Mouse (Mus musculus) adrenal gland, postnatal 25 days (tissue): Measurements from ENCODE around the gene Sox6. TPM values are rescaled to one million over a fixed set of nuclear protein-coding genes. Genes with fewer than 3 reads are reported as not detected.

Source experiments
- DNase-seq: peaks from one replicate; pipeline ENCODE4 v3.0.0; 2021; ENCODE audit warnings: mixed read lengths
- total RNA-seq: library from RNA; stranded (reverse); gene quantifications from 2 replicates; pipeline ENCODE4 v1.2.3, GENCODE M21; 2021

Gene Sox6
- total RNA-seq, 1 experiment from 2014 or later = 16.0 TPM

DNA sequence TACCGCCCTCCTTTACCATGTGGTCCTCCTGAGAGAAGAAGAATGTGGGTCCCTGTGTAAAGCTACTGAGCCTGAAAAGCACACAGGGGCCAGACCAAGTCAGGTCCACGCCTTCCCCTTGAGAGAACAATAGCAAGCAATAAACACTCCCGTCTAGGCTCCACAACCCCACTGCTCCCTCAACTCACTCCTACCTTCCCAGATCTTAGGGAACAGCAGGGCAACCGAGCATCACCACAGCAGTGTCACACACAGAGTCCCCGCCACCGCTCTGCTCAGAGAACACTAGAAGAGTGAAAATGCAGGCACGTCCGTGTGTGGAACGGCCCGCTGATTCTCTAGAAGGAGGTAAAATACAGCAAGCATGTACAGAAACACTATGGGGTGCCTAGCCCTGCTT is 208.2 kb downstream of the Sox6 start:
- no peak for DNase-seq

DNA sequence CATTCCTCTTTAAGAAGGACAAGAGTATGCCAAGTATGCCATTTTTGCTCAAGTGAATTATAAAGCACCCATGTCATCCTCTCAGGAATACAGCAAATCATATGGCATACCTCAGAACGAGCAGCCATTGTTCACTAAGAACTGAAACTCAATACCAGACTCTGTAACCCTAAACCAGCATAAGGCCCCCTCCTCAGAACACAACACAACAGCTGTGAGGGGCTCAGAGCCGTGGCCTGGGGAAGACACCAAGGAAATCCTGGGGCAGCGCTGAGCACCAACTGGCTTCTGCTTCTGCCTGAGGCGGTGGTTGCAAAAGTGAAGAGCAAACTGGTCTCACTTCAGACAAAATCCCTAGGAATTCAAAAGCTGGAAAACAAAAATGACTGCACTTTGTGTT is 208.8 kb downstream of the Sox6 start:
- no peak for DNase-seq

DNA sequence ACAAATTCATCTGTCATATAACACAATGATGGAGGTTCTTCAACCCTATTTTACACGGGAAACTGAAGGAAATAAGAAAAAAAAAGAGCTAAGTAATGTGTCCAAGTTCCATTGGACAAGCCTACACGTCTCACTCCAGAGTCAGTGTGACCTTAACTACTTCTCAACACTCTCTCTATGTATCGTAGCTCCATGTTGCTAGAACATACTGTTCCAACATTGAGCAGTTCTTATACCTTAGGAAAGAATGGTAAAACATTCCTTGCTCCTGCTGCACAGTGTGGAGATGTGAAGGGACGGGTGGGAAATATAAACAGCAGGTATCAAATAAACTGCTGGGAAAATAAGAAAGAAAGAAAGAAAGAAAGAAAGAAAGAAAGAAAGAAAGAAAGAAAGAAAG is 209.3 kb downstream of the Sox6 start:
- DNase-seq = no peak

DNA sequence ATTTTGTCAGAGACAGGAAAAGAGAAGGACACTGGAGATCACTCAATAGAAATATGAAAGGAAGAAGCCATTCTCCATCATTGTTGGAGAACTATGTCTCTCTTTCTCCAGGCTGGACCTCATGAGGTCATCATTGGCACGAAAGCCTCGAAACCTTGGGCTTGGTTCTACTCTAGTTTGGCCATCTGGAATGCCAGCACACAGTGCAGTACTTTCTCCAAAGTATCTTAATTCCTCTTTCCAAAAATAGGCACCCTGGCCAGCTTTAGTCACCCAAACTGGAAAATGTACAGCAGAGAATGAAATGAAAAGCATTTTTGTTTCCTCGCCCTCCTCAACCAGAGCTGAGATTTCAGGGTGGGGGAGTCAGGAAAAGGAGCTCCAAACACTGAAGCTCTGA is 213.3 kb downstream of the Sox6 start:
- no peak for DNase-seq

DNA sequence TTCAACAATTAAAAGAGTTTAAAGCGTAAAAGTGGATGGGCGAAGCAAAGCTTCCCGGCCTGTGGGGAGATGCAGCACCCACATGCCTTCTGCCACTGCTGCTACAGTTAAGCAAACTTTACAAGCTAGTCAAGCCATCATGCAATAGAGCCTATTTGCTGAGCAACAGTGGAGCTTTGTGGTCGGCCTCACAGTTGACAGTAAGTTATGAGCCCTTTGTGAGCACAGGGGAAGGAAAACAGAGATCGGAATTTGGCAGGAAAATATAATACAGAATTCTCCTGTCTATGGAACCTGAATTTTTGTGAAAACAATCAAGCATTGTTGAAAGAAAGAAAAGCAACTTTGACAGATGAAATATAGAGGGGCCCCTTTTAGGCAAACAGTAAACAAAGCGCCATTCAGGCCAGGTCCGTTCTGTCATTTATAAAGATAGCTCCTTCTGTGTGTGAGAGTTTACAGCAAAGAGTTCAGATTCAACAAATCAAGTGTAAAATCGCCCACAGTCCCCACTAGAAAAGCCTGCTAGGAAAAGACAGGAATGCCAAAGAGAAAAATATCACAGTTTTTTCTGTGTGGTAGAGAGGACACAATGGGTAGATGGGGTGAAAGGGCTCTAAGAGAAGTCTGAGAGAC is 213.9 kb downstream of the Sox6 start:
- DNase-seq = no peak

DNA sequence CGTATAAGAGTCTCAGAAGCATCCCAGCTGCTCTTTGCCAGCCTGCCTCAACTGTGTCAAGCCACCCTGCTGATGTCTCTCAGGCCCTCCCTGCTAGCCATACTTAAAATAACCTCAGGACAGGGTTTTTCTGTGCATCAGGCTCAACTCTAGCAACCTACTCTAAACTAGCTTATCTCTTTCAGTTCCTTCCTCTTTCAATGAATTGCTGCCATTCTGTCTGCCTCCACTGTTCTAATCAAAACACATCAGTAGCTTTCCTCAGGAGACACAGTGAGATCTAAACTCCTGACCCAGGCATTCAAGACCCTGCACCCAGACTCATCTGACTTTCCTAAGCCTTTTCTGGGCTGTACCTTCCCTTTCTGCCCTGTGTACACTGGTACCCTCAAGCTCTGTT is 219.5 kb downstream of the Sox6 start:
- DNase-seq = no peak

DNA sequence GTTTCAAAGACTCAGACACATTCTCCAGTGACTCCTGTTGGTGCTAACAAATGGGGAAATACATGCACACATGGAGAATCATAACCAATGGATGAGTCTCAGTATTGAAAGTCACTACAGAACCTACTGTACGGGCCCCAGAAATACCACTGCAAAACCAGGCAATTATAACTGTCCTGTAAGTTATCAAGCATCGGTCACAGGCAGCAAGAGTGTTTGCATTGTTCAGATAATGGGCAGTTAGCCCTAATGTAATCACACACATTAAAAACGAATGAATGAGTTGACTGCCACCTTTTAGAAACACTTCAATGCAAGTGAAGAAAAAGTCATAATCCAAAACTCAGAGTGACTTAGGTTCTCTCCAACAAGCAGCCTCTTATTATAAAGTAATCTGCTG is 235.3 kb downstream of the Sox6 start:
- no peak for DNase-seq

DNA sequence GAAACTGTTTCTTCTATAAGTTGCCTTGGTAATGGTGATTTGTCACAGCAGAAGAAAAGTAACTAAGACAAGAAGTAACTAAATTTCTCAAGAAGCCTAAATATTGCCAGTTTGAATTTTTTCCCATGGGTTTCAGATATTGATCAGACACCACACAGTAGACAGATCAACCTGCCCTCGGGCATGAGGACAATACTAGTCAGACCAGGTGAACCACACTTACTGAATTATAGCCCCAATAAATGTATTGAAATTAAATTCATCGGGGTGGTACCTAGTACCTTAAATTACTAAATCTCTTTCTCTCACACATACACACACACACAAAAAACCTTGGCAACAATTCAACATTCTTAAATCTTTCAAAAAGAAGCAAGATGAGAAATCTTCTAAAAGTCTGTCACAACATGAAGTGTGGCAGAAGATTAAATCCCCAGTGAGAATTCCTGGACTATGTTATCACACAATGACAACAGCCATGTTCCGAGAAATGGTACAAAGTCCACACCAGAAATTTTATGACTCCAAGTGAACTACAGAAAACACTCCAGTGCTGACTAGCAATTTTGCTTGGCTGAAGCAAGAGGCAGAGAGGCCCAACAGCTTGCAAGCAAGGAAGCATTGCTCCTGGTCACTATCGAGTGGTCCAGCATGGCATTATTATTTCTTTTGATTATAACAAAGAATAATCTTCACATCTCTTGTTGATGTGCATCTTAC is 244.3 kb downstream of the Sox6 start:
- no peak for DNase-seq

DNA sequence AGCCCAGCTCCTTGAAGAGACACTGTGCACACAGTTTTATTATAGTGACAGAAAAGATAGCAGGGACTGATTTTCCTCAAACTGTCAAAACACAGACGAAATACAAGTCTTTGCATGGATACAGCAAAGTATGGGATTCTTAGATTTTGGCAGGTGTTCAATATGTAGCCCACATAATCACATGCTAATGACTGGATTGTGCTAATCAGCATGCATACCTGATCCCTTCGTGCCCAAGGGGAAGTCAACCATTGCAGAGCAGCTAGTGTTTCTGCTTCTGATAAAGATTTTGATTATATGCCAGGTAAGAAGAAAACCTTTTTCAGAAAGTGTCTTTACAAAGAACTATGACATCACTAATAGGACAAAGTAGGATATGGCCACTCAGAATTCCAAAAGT is 245.8 kb downstream of the Sox6 start:
- DNase-seq = no peak

DNA sequence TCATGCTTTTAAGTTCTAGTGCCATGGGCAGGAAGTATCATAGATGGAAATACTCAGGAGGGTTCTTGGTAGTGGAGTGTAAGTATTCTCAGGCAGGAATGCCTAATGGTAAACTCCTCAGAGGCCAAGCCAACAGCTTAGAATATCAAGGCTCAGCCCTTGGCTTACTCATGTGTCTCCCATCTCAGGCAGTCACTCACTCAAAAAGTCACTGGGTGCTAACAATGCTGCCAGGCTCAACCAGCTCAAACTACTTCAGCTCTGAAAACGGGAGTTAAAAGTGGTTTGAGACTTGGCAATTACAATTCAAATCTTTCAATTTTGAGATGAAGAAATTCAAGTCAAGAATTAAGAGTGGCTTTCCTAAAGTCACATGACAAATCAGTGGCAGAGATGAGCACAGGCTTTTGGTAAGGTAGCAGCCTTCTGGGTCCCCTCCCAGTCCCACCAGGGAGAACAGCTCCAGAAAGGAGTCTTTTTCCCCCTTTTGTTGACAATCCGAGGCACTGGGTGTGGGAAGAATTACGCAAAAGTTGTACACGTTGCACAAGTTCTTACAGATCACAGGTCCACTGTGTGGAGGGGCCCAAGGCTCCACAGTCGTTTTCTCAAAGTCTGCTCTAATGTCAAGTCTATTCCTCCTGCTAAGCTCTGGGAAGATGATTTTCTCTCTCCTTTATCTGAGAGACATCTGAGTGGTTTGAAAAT is 249.3 kb downstream of the Sox6 start:
- no peak for DNase-seq

DNA sequence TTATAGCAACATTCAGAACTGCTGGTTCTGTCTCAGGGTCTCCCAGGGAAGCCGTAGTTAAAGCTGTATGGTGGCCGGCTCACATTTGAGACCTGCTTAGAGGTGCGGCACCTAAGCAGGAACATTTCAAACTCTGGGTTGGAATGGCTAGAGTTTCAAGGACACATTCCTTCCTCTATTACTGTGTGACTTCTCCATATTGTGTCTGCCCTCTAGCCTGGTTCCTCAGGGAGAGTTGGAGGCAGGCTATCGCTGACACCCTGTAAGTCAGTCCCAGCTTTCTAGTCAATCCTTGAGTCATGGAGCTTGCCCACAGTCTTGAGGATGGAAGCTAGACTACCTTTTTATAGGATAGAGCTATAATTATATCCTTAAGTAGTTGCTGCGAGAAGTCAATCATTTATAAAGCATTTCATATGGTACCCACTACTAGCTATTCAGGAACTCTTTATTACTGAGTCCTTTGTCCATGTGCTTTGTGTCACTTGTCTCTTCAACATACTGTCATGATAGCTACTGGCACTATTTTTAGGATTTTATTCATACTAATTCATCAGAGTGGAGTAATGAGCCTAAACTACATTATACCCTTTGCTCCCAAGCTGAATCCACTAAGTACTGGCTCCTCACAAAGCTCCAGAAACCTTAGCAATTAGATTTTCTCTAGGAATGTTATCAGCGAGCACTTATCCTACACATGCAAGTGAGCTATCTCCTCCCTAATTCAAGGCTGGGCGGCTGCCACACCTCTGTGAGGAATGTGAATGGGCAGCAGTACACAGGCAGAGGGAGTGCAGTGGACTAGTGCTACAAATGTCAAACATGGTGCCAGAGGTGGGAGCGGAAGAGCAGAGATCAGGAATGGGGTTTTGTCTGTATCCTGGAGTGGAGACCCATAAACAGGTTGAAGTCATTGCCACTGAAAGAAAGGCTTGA is 254.3 kb downstream of the Sox6 start:
- DNase-seq = no peak

DNA sequence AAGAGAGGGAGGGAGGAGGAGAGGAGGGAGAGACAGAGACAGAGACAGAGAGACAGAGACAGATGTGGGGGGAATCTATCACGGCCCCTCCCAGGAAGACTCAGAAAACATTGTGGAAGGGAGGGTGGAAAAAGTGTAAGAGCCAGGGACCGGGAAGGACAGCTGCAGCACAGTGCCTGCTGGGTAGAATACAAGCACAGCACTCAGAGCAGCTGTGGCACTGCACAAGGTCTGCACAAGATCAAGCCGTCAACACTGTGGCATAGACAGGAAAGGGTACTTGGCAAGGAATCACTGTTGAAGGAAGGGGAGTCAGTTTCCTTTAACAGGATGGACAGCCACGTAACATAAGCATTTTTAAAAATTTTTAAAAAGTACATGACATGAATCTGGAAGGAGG is 258.4 kb downstream of the Sox6 start:
- DNase-seq = no peak

DNA sequence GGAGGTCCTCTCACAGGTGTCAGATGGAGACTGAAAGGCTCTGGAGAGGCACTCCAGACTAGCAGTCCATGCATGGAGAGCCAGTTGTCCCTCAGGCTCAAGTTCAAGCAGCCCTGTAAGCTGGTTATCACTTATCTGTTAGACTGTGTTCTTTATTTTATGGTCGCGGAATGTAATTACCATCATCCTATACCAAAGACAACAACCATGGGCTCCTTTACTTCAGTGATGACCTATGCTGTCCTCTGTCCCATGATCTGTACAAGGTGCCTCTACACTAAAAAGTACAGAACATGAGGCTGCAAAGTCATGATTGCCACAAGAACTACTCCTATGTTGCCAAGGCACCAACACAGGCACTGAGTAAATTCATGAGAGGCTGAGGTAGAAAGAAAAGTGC is 259.1 kb downstream of the Sox6 start:
- DNase-seq = no peak

DNA sequence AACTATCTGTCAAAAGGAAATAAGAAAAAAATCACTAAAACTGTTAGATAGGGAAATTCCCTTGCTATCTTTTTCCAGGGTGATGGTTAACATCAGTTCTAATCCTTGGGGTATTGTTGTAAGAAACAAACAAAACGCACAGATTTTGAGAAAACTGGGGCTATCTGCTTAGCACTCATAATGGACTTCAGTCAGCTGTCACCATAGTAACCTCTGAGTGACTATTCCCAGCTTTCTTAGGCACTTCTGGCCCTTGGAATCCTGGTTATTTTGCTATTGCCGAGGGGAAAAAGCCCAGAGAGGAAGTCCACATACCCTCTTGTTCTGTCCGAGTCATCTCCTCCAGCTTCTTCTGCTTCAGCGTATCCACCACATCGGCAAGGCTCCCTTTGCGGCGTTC is 261.9 kb downstream of the Sox6 start:
- no peak for DNase-seq

DNA sequence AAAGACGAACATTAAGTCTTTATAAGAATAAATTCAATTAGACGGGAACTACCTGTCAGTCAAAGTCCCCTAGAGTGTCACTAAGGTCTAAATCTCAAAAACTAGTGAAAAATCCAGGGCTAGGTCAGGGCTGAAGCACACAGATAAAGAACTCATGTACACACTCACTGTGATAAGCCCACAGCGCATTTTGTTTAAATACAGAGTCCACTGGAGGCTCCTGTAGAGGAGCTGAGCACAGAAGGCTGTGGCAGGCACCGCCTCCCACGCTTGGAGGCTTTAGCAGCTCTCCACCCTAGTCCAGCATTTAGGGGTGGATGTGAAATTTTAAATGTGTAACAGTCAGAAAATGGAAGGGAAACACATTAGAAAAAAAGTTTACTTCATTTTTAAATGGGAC is 262.3 kb downstream of the Sox6 start:
- no peak for DNase-seq

DNA sequence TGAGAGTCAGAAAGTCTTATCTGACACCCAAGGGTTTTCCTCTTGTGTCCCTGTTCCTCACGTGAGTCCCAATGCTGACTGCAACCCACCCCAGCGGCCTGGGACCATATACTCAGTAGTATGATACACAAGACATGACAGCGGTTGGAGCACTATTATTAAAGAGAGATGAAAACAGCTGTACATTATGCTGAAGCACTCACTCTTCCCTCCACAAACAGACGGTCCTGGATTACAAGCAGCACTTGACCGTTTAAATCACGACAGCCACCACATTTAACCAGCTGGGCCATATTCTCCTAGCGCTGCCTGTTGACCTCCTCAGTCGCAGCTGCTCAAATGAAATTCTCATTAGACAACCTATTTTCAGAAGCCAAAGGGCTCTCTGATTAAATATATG is 272.3 kb downstream of the Sox6 start:
- DNase-seq = no peak

DNA sequence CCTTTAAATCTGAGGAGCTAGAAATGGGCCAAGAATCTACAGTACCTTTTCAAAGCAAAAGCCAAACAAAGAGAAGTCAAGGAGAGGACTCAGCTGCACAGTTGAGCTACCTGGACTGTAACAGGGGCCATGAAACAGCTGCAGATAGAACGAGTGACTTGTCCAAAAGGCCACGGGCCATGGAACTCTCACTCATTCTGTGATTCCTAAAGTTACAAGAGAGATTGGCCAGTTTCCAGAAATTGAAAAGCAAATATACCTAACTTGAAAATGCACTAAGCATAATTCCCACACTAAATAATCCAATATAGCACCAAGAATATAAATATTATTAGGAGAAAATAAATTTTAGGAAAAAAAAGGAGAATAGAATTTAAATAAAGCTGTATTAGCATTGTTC is 274.7 kb downstream of the Sox6 start:
- DNase-seq = no peak

DNA sequence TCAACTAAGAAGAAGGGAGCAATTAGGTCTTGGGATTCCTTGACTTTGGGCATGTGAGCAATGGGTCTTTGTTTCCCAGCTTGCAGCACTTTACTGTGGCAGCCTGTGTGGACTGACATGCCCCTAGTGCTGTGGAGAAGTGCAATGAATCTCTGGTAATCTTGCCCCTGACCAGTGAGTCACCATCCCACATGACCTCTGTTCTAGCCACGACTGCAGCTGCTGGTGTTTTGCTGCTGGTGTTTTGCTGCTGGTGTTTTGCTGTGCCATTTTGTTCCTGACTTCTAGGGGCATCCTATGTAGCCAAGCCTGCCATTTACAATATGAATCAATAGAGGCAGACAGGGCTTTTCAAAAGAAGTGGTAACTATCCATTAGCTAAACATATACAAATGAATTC is 280.4 kb downstream of the Sox6 start:
- peak; percentile 6 for DNase-seq

DNA sequence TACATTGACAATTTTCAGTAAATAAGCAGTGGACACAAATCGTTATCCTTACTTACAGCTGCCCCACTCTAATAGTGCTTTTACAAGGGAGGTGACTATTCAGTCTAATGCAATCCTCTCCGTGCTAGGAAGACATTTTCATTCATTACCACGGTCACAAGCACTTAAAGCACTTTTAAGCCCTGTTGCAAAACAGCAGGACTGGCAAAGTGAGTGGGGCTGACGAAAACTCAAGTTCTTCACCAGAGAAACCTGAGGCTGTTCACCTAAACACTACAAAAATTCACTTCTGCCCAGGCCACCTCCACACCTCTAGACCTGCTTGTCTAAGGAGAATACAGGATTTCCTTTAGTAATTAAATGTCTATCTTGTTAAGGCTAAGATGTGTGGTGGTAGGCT is 283.3 kb downstream of the Sox6 start:
- no peak for DNase-seq

DNA sequence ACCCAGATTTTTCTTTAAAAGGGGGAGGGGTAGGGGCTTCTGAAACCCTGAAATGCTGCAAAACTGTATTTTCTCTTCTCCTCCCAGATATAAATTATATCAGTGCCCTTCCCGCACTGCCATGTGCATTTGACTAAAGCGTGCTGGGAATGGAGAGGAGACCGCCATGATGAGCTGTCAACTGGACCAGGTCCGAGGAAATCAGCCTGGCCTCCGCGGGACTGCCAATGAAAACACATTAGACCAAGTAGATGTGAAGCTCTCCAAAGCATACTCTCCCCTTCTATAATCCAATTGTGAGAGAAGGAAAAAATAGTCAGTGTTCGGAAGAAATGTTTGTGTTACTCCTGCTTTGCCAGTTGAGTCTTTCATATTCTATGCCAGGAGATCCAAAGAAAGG is 284.4 kb downstream of the Sox6 start:
- DNase-seq = no peak

DNA sequence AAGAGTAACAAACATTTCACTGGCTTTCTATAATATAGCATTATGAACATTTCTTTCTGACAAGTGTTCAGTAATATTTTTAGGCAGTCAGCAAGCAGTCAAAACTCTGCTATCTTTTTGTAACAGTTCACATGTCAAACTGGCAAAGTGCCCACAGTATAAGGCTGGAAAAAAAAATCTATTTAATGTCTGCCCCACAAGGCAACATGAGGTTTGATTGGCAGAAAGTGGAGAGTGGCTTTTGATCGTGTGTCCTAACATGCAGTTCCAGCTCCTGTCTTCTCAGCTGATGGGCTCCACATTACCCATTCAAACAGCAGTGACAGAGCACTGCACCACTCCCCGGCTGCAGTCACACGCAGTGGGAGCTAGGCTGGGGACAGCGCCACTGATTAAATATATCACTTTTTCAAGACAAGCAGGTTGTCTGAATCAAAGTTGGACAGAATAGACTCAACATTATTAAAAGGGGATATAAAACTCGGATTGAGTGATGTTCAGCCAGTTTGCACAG is 286.4 kb downstream of the Sox6 start:
- DNase-seq = no peak

DNA sequence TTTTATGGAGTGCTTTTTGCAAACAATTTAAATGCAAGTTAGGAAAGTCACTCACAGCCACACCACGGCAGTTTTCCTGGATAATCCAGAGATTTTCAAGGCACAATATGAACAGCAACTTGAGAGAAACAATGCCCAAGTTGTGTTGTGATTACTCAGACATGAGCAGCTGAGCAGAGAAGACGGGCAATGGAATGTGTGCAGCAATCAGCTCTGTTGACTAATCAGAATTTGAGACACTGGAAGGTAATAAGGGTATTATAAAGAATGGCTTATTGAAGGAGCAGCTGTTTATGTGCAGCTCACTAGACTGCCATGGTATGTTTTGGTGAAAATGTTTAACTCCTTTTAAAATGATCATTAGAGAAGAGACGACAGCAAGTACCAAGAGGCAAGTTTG is 287.5 kb downstream of the Sox6 start:
- DNase-seq = no peak
